Mouse (Mus musculus): ENCODE results near the gene Hps5. TPM values are rescaled to one million over a fixed set of nuclear protein-coding genes. Genes with fewer than 3 reads are reported as not detected.
A peak's percentile ranks its signal among the peaks of the same experiment; 100 is the strongest.
"Not testable (repeated sequence)": the region's sequence is repeated elsewhere in the genome, so short reads cannot be mapped to it uniquely, and the experiment has no call there.

The Hps5 gene
- total and polyA plus RNA-seq, 2 experiments from 2014 or later: 8.9 to 20.3 TPM

DNA sequence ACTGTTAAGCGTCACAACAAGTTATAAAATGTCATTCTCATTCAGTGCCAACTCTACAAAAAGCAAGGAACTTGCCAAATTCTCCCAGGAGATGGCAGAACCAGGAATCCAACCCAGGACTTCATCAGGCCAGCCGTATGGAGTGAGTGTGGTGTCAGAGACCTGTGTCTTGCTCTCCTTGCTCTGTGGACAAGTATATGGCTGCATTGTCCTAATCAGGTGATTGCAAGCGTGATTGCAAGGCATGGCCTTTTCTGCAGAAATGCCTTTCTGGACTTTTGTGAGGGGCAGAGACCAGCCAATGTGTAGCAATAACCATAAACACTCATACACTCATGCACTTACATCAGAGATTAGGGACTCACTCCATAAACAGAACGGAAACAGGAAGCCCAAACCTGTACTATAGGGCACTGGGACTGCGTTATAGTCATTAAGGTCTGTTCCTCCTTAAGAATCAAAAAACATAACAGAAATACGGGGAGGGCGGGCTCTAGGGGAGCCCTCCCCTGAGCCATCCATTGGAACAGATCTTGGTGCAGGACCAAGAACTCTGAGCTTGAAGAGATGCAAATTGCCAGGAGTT lies 37.9 kb upstream of the Hps5 start:
- Histone ChIP-seq H3K4me2 (ENCODE audit: low read depth, low read length) (no peak overlapping the region), H3K27ac (no peak overlapping the region), H3K27me3 (ENCODE audit: insufficient read depth, low read length) (no peaks in the 10 kb centered on the region), H3K36me3 (ENCODE audit: insufficient read depth, low read length) (no peaks in the 10 kb centered on the region), H3K9me3 (ENCODE audit: low read length) (no peaks in the 10 kb centered on the region), H3K9ac (replicated peaks; ENCODE audit: low read length) (no peak overlapping the region), H3K4me1 (ENCODE audit: insufficient read depth, low read length) (0 out of 2 replicates have a peak, but pooled peaks cover 4% of the 10 kb centered on the region), H3K4me3 (ENCODE audit: low read length) (no peak overlapping the region)
- DNase-seq (ENCODE audit: low spot score): no peak
- TF ChIP-seq CTCF (IDR thresholded peaks at IDR 0.05; ENCODE audit: low read depth): no peak
- ATAC-seq: no peak
- WGBS: 90% methylated on average over 7 of the region's 7 CpGs

DNA sequence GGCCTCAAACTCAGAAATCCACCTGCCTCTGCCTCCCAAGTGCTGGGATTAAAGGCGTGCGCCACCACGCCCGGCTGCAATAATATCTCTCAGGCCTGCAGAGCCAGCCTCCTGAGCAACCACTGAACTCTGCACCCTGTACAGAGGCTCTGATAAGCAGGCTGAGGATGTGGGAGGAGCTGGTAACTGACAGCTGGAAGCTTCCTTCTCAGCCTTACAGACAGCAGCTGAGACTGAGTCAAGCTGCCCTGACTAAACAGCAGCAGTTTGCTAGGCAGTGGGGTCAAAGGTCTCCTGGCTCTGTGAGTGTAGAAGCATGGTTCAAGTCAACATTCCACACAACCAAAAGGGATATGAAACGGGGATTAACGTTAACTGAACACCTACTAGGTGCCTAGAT lies 37.4 kb upstream of the Hps5 start:
- no peak for ATAC-seq
- Histone ChIP-seq H3K4me3 (ENCODE audit: low read length) (no peak overlapping the region), H3K4me1 (ENCODE audit: insufficient read depth, low read length) (0 out of 2 replicates have a peak, but pooled peaks cover 4% of the 10 kb centered on the region), H3K27me3 (ENCODE audit: insufficient read depth, low read length) (no peaks in the 10 kb centered on the region), H3K9ac (replicated peaks; ENCODE audit: low read length) (no peak overlapping the region), H3K36me3 (ENCODE audit: insufficient read depth, low read length) (no peaks in the 10 kb centered on the region), H3K9me3 (ENCODE audit: low read length) (no peaks in the 10 kb centered on the region), H3K4me2 (ENCODE audit: low read depth, low read length) (no peak overlapping the region), H3K27ac (no peak overlapping the region)
- 74% methylated on average over 6 of the region's 6 CpGs for WGBS
- DNase-seq (ENCODE audit: low spot score): no peak
- TF ChIP-seq CTCF (IDR thresholded peaks at IDR 0.05; ENCODE audit: low read depth): no peak

- H3K9me3 ChIP-seq (ENCODE audit: low read length); ATAC-seq; DNase-seq (ENCODE audit: low spot score); H3K4me3 ChIP-seq (ENCODE audit: low read length); H3K4me2 ChIP-seq (ENCODE audit: low read depth, low read length); H3K9ac ChIP-seq (replicated peaks; ENCODE audit: low read length); H3K27me3 ChIP-seq (ENCODE audit: insufficient read depth, low read length); H3K27ac ChIP-seq; H3K36me3 ChIP-seq (ENCODE audit: insufficient read depth, low read length); H3K4me1 ChIP-seq (ENCODE audit: insufficient read depth, low read length): not testable (repeated sequence)
- WGBS: 96% methylated on average over 11 of the region's 11 CpGs
Measured at GRCm38 (mm10) chr7:46832112-46832810, 36.4 kb upstream of the Hps5 start.

DNA sequence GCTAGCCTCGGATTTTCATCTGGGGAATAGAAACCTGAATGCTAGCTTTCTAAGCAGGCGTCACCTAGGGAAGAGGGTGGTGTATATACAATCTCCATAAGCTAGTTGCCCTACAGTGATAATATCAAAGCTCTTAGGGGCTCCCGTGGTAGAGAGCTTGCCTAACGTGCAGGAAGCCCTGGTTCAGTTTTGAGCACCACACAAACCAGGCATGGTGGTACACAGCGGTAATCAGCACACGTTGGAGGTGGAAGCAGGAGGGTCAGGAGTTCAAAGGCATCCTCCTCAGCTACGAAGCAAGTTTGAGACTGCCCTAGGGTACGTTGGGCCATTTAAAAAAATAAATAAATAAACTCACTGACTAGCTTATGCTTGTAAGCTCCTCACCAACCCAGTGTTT lies 35.8 kb upstream of the Hps5 start:
- WGBS: 79% methylated on average over 8 of the region's 8 CpGs
- DNase-seq (ENCODE audit: low spot score): no peak

DNA sequence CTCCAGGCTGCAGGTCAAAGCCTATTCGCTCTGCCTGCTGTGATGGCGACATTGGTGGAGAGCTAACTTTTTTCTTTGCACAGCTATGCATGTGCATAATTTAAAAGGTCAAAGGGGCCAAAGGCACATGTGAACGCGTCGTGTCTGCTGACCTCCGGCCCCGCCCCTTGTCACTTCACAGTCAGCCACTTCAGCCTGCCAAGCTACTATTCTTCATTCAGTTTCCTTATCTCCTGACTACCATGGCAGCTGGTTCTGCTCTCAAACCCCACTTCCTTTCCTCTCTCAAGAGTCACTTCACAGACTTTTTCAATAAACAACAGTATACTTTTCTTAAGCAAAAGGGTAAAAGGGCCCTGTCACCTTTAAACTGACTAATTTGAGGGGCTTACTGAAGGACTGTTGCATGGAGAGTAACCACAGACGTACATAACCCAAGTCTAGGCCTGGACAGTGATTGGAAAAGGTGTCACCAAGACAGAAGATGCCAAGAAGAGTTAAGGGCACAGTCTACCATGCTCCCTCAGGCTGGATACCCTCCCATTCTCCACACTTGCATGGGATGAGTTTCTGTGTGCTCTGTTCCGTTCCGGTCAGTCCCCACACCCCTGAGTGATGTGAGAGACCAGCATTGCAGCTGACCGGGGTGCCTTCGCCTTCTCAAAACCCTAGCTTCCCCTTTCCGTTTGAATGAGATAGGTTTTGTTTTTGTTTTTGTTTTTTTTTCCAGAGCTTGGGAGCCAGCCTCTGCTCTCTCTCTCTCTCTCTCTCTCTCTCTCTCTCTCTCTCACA lies 35.1 kb upstream of the Hps5 start:
- H3K4me3 ChIP-seq (ENCODE audit: low read length): no peak overlapping the region
- no peak overlapping the region for H3K27ac ChIP-seq
- no peak overlapping the region for H3K4me2 ChIP-seq (ENCODE audit: low read depth, low read length)
- 52% methylated on average over 13 of the region's 13 CpGs for WGBS
- H3K9me3 ChIP-seq (ENCODE audit: low read length): no peaks in the 10 kb centered on the region
- ATAC-seq (no peak), DNase-seq (ENCODE audit: low spot score) (no peak)
- H3K27me3 ChIP-seq (ENCODE audit: insufficient read depth, low read length): no peaks in the 10 kb centered on the region
- H3K4me1 ChIP-seq (ENCODE audit: insufficient read depth, low read length): no peaks in the 10 kb centered on the region
- H3K9ac ChIP-seq (replicated peaks; ENCODE audit: low read length): no peak overlapping the region
- H3K36me3 ChIP-seq (ENCODE audit: insufficient read depth, low read length): no peaks in the 10 kb centered on the region
- no peak for TF ChIP-seq CTCF (IDR thresholded peaks at IDR 0.05; ENCODE audit: low read depth)

More for the DNA sequence above, 35.8 kb upstream of the Hps5 start:
- Histone ChIP-seq H3K4me2 (ENCODE audit: low read depth, low read length) (no peak overlapping the region), H3K36me3 (ENCODE audit: insufficient read depth, low read length) (no peaks in the 10 kb centered on the region), H3K27me3 (ENCODE audit: insufficient read depth, low read length) (no peaks in the 10 kb centered on the region), H3K27ac (no peak overlapping the region), H3K4me3 (ENCODE audit: low read length) (no peak overlapping the region), H3K9me3 (ENCODE audit: low read length) (no peaks in the 10 kb centered on the region), H3K4me1 (ENCODE audit: insufficient read depth, low read length) (no peaks in the 10 kb centered on the region), H3K9ac (replicated peaks; ENCODE audit: low read length) (no peak overlapping the region)
- no peak for ATAC-seq
- TF ChIP-seq CTCF (IDR thresholded peaks at IDR 0.05; ENCODE audit: low read depth): no peak

- Histone ChIP-seq H3K4me3 (ENCODE audit: low read length) (no peak overlapping the region), H3K36me3 (ENCODE audit: insufficient read depth, low read length) (no peaks in the 10 kb centered on the region), H3K27me3 (ENCODE audit: insufficient read depth, low read length) (no peaks in the 10 kb centered on the region), H3K9me3 (ENCODE audit: low read length) (no peaks in the 10 kb centered on the region), H3K27ac (no peak overlapping the region), H3K4me2 (ENCODE audit: low read depth, low read length) (no peak overlapping the region), H3K9ac (replicated peaks; ENCODE audit: low read length) (no peak overlapping the region), H3K4me1 (ENCODE audit: insufficient read depth, low read length) (no peaks in the 10 kb centered on the region)
- 0 out of 2 replicates have a peak, but pooled peaks have one; percentile 15 for ATAC-seq
- 76% methylated on average over 12 of the region's 12 CpGs for WGBS
- no peak for TF ChIP-seq CTCF (IDR thresholded peaks at IDR 0.05; ENCODE audit: low read depth)
- DNase-seq (ENCODE audit: low spot score): no peak
Measured at GRCm38 (mm10) chr7:46829911-46830310, 34.0 kb upstream of the Hps5 start.

Data from hindbrain, postnatal 0 days (tissue).